Mouse (Mus musculus) stomach, embryonic 14.5 days (tissue): ENCODE data around the gene Etv5. TPM values are rescaled to one million over a fixed set of nuclear protein-coding genes. Genes with fewer than 3 reads are reported as not detected.
A peak's percentile ranks its signal among the peaks of the same experiment; 100 is the strongest.

ENCODE experiments used
- ATAC-seq: fragments of 200-750 bp; cut with Nextera tagmentation; 2 replicates; pipeline ENCODE4 v1.8.0; 2017; ENCODE audit warnings: low read depth, moderate TSS enrichment; ENCODE audit not compliant: insufficient number of reproducible peaks, insufficient read depth, low FRiP score
- H3K27ac ChIP-seq: fragments of 300-500 bp; sonication (generic); 2 replicates; pipeline ENCODE4 v1.5.1; 2014; ENCODE audit warnings: mild to moderate bottlenecking, low read length, moderate library complexity, mixed read lengths
- H3K27me3 ChIP-seq: fragments of 300-500 bp; sonication (generic); 2 replicates; pipeline ENCODE4 v1.6.1; 2014; ENCODE audit warnings: low read length, control low read depth, mixed read lengths; ENCODE audit not compliant: control insufficient read depth, insufficient read depth
- H3K36me3 ChIP-seq: fragments of 300-500 bp; sonication (generic); 2 replicates; pipeline ENCODE4 v1.6.1; 2014; ENCODE audit warnings: mild to moderate bottlenecking, control low read depth, low read length, moderate library complexity, mixed read lengths; ENCODE audit not compliant: control insufficient read depth, insufficient read depth
- H3K4me1 ChIP-seq: fragments of 300-500 bp; sonication (generic); 2 replicates; pipeline ENCODE4 v1.6.1; 2014; ENCODE audit warnings: low read length, control low read depth, mixed read lengths; ENCODE audit not compliant: control insufficient read depth, insufficient read depth
- H3K4me2 ChIP-seq: fragments of 300-500 bp; sonication (generic); replicated peaks from 2 replicates; pipeline ENCODE4 v1.6.1; 2014; ENCODE audit warnings: low read depth, low read length, control low read depth
- H3K4me3 ChIP-seq: fragments of 300-500 bp; sonication (generic); 2 replicates; pipeline ENCODE4 v1.5.1; 2014; ENCODE audit warnings: low read depth, low read length, control low read depth
- H3K9ac ChIP-seq: fragments of 300-500 bp; sonication (generic); replicated peaks from 2 replicates; pipeline ENCODE4 v1.6.1; 2014; ENCODE audit warnings: low read depth, mild to moderate bottlenecking, control low read depth, low read length, moderate library complexity, mixed read lengths
- H3K9me3 ChIP-seq: fragments of 300-500 bp; sonication (generic); 2 replicates; pipeline ENCODE4 v1.6.1; 2016; ENCODE audit warnings: low read depth, low read length, control low read depth; ENCODE audit not compliant: control insufficient read depth
- WGBS: fragments of 180-500 bp; shearing (Covaris S2); extraction: QIAGEN DNeasy Blood & Tissue Kit; methylation state at CpG from one replicate; pipeline ENCODE4 v1.1.7; 2014; 5-methylcytosine and 5-hydroxymethylcytosine counted together
- polyA plus RNA-seq: library from polyadenylated mRNA; unstranded; fragments of >200 nt; fragmentation: Nextera tagmentation; extraction: Ambion mirVana; gene quantifications from 2 replicates; pipeline ENCODE4 v1.2.1, GENCODE M21; 2014

Gene Etv5
- polyA plus RNA-seq, 1 experiment from 2014 or later, result 17.6 TPM

- no peak overlapping the region for H3K9ac ChIP-seq
- H3K36me3 ChIP-seq, result no peaks in the 10 kb centered on the region
- peaks cover 7% of the 10 kb centered on the region; the same call in 1 of the 2 replicates for H3K4me1 ChIP-seq
- WGBS, result 54% methylated on average over 6 of the region's 6 CpGs
- no peak overlapping the region for H3K27ac ChIP-seq
- no peak overlapping the region for H3K4me3 ChIP-seq
- ATAC-seq, result no peak
- H3K4me2 ChIP-seq, result no peak overlapping the region
- H3K27me3 ChIP-seq, result no peaks in the 10 kb centered on the region
- H3K9me3 ChIP-seq, result no peaks in the 10 kb centered on the region
These were observed 3.4 kb downstream of the Etv5 start for GRCm38 (mm10) chr16:22436106-22436505.

- 64% methylated on average over 5 of the region's 5 CpGs for WGBS
- Histone ChIP-seq H3K4me3 (no peak overlapping the region), H3K27me3 (no peaks in the 10 kb centered on the region), H3K4me2 (no peak overlapping the region), H3K27ac (no peak overlapping the region), H3K9ac (no peak overlapping the region), H3K36me3 (no peaks in the 10 kb centered on the region), H3K4me1 (0 out of 2 replicates have a peak, but pooled peaks cover 3% of the 10 kb centered on the region), H3K9me3 (no peaks in the 10 kb centered on the region)
- no peak for ATAC-seq
These were observed 5.0 kb downstream of the Etv5 start for GRCm38 (mm10) chr16:22434530-22434929.

- Histone ChIP-seq H3K4me3 (no peak overlapping the region), H3K4me1 (peaks cover 7% of the 10 kb centered on the region; the same call in 1 of the 2 replicates), H3K36me3 (no peaks in the 10 kb centered on the region), H3K27ac (no peak overlapping the region), H3K27me3 (no peaks in the 10 kb centered on the region), H3K9me3 (no peaks in the 10 kb centered on the region), H3K9ac (no peak overlapping the region), H3K4me2 (no peak overlapping the region)
- no peak for ATAC-seq
- WGBS, result 14% methylated on average over 12 of the region's 12 CpGs
These were observed 5.6 kb downstream of the Etv5 start for GRCm38 (mm10) chr16:22433944-22434343.

GRCm38 (mm10) chr16:22431773-22432172 lies 7.7 kb downstream of the Etv5 start:
- Histone ChIP-seq H3K4me3 (no peak overlapping the region), H3K9me3 (no peaks in the 10 kb centered on the region), H3K4me1 (peaks cover 17% of the 10 kb centered on the region; the same call in 1 of the 2 replicates), H3K27ac (no peak overlapping the region), H3K9ac (no peak overlapping the region), H3K4me2 (no peak overlapping the region), H3K27me3 (no peaks in the 10 kb centered on the region), H3K36me3 (no peaks in the 10 kb centered on the region)
- ATAC-seq, result no peak
- 85% methylated on average over 12 of the region's 12 CpGs for WGBS

- Histone ChIP-seq H3K9ac (no peak overlapping the region), H3K4me1 (peaks cover 17% of the 10 kb centered on the region; the same call in 1 of the 2 replicates), H3K4me3 (no peak overlapping the region), H3K27me3 (no peaks in the 10 kb centered on the region), H3K9me3 (no peaks in the 10 kb centered on the region), H3K4me2 (no peak overlapping the region), H3K27ac (no peak overlapping the region), H3K36me3 (no peaks in the 10 kb centered on the region)
- ATAC-seq, result no peak
- WGBS, result 68% methylated on average over 2 of the region's 2 CpGs
These were observed 8.2 kb downstream of the Etv5 start for GRCm38 (mm10) chr16:22431335-22431734.

GRCm38 (mm10) chr16:22430211-22430951 lies 9.1 kb downstream of the Etv5 start:
- no peaks in the 10 kb centered on the region for H3K36me3 ChIP-seq
- H3K9ac ChIP-seq, result no peak overlapping the region
- H3K27ac ChIP-seq, result no peak overlapping the region
- no peak overlapping the region for H3K4me3 ChIP-seq
- H3K4me2 ChIP-seq, result no peak overlapping the region
- no peaks in the 10 kb centered on the region for H3K27me3 ChIP-seq
- no peak for ATAC-seq
- H3K9me3 ChIP-seq, result no peaks in the 10 kb centered on the region
- peaks cover 17% of the 10 kb centered on the region; the same call in 1 of the 2 replicates for H3K4me1 ChIP-seq
- WGBS, result 66% methylated on average over 16 of the region's 16 CpGs

GRCm38 (mm10) chr16:22429377-22429776 lies 10.1 kb downstream of the Etv5 start:
- Histone ChIP-seq H3K9me3 (no peaks in the 10 kb centered on the region), H3K4me3 (no peak overlapping the region), H3K27ac (peak overlapping the region; percentile 28; the same call in 1 of the 2 replicates), H3K4me2 (peak overlapping the region; percentile 24), H3K9ac (no peak overlapping the region), H3K36me3 (no peaks in the 10 kb centered on the region), H3K27me3 (no peaks in the 10 kb centered on the region), H3K4me1 (peaks cover 17% of the 10 kb centered on the region; the same call in 1 of the 2 replicates)
- 15% methylated on average over 8 of the region's 8 CpGs for WGBS
- no peak for ATAC-seq

GRCm38 (mm10) chr16:22428853-22429341 lies 10.6 kb downstream of the Etv5 start:
- 9% methylated on average over 9 of the region's 9 CpGs for WGBS
- Histone ChIP-seq H3K4me1 (peaks cover 17% of the 10 kb centered on the region; the same call in 1 of the 2 replicates), H3K36me3 (no peaks in the 10 kb centered on the region), H3K27ac (peak overlapping the region; percentile 28; the same call in 1 of the 2 replicates), H3K9me3 (no peaks in the 10 kb centered on the region), H3K4me2 (peak overlapping the region; percentile 24), H3K4me3 (no peak overlapping the region), H3K27me3 (no peaks in the 10 kb centered on the region), H3K9ac (no peak overlapping the region)
- ATAC-seq, result peak; percentile 93
